Mouse (Mus musculus) naive thymus-derived CD4-positive, alpha-beta T cell, adult 2 months (primary cell): ENCODE measurements at regions not wholly inside any gene's neighbourhood (a gene's known extent, or its start where the extent isn't known, plus 50 kb on each side); places are given as distances from the start of the nearest gene placed in this dataset.
A peak's percentile ranks its signal among the peaks of the same experiment; 100 is the strongest.

Source experiments
- DNase-seq: peaks from one replicate; pipeline ENCODE4 v3.0.0-alpha.2; 2011; ENCODE audit warnings: low read depth

DNA sequence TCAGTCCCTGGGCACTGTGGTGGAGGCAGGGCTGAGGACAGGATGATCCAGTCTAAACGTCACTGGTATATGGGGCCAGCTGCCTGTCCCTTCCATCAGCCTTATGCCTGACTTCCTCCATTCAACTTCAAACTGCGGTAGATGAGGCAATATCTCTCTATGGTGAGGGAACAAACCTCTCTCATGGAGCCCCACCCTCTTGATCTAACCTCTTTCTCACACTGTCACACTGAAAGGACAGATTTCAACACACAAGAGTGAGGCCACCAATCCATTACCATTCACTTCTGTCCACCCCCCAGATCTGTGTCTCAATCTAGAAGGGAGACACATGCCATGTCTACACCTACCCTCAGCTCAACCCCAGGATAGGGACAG is 92.5 kb upstream of the Smad3 start:
- DNase-seq = no peak

DNA sequence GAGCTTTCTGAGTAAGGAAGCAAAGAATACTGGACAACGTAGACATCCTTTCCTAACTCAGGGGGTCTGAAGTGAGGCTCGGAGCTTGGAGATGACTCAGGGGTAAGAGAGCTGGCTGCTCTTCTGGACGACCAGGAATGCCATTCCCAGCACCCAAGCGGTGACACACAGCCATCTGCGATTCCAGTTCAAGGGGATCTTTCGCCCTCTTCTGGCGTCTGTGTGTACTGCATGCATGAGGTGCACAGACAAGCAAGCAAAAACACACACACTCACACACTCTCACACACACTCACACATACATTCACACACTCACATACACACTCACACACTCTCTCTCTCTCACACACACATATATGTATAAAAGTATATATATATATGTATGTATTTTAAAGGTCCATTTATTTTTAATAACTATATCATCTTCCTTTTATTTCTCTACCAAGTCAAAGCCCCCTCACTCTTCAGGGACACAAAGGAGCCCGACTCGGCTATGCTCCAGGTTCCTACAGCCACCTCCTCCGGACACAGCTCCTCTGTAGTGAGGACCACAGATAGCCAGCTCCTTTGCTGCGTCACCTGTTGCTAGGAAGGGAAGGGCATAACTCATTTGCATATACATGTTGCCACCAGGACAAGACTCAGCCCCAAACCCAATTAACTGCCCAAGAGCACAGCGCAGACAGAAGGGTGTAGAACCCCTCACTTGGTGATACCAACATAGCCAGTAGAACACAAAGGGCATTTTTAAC is 91.9 kb upstream of the Smad3 start:
- DNase-seq = peak; percentile 22

DNA sequence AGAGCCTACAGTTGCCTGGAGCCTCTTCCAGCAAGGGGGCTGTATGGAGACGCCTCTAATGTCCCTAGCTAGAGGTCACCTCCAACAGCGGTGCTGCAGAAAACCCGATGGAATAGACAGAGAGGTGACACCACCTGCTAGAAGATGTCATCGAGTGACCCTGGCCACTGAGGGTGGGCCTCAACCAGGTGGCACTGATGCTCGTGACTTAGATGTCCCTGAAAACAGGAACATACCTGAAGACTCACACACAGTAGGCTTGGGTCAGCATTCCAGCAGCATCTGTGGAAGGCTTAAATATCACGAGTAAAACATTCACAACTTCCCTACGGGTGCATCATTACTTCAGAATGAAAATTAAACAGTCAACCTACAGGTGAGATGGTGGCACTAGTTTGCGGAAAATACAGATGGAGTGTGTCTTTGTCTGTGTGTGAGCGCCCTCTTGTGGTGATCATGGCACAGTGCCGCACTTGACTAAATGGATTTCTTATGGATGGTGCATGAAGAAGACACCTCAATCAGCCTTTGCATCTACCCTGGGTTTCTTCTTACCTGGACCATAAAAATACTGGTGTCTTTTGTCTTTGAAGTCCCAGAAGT is 86.2 kb upstream of the Smad3 start:
- peak; percentile 90 for DNase-seq

DNA sequence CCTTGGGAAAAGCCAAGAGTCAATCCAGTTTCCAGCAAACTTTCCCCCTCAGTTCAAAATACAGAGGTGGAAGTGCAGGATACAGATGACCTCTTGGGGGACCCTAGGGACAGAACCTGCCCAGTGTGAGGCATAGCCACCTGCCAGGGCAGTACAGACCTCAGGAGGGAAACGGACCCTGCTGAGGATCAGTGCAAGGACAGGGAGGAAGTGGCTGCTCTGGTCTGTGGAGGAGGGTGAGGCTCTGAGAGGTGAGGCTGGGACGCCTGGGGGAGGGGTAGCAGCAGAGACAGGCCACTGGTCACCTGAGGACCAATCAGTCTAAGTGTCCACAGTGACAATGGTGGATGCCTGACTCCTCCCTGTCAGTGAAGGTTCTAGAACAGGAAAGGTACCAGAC is 85.6 kb upstream of the Smad3 start:
- DNase-seq = no peak

DNA sequence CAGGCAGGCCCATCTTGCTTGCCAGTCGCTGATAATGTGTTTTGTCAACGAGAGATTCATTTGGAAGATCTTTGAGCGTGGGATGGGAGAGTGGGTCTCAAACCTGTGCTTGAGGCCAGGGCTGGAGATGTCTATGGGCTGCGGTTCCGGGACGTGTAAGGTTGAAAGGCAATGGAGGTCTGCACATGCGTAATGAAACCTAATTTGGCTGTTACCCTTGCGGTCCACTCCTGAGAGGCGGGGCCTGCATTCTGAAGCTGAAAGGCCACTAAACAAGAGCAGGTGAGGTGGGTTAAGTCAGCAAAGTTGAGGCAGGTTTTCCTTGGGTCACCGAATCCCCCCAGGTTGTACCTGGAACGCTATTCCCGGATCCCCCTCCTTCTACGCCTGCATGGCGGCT is 83.3 kb upstream of the Smad3 start:
- no peak for DNase-seq

DNA sequence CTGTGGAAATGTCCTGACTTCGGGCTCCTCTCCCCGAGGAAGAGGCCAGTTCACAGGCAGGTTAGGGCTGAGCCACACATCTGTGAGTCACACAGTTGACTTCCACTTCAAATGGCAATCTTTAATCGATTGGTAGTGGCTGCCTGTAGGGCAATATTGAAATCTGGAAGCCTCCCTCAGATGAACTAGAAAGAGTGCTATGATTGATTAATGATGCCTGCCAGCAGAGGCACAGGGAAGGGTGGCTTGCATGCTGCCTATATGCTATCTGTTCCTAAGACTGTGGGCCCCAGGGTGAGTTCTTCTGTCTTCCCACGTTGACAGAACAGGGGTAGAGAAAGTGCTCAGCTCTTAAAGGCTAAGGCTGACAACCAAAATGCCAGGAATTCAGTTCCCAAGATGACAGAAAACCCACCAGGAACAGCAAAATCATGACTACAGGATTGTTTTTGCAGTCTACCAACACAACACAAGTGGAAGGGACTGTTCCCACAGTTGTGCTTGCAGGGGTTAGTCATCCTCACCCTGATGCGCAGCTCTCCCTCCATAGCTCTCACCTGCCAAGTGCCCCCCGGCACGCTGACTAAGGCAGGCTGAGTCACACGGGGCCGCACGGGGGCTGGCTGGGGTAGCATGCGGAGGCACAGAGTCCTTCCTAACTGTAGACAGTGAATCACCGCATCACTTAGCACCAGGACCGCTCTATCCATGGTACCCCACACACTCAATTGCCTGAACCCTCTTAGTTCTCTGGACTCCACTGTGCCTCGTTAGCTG is 81.4 kb upstream of the Smad3 start:
- no peak for DNase-seq

DNA sequence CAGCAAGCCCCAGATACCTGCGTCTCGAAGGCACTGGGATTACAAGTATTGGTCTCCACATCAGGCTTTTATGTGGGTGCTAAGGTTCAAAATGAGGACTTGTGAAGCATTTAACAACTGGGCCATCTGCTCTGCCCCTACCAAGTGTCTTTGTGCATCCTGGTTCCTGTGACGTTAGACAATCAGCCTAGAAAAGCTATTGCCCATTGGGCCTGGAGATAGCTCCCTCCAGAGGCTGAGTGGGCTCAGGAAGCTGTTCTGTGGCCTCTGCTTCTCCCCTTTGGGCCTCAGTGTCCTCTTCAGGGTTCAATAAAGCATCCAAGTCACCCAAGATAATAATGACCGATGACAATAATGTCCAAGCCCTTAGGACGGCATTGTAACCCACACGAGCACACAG is 79.8 kb upstream of the Smad3 start:
- peak; percentile 7 for DNase-seq

DNA sequence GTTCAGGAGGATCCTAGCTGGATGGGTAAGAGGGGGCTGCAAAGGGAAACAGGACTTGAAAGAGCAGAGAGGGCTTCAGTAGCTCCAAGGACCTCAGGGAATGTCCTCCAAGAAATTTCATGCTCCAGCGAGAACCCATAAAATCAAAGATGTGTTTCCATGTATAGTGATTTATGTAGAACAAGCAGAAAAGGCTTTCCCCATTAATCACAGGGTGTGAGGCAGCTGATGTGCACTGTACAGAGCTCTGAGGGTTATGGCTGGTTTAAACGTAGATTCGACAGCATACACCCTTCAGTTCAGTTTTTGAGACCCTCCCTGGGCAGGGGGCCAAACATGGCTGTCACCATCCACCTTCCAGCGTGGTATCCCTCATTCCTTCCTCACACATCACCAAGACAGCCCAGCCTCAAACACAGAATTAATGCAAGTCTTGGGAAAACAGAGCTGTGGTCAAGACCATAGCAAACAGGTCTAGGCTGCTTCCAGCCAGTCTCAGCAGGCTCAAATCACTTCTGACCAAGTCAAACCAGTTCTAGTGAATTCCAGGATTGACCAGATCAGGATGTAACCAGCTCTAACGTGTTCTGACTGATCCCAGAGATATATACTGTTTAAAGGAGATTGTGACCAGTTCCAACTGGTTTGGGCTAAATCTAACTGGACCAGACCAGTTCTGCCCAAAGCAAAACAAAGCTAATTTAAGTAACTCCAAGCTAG is 78.9 kb upstream of the Smad3 start:
- no peak for DNase-seq

DNA sequence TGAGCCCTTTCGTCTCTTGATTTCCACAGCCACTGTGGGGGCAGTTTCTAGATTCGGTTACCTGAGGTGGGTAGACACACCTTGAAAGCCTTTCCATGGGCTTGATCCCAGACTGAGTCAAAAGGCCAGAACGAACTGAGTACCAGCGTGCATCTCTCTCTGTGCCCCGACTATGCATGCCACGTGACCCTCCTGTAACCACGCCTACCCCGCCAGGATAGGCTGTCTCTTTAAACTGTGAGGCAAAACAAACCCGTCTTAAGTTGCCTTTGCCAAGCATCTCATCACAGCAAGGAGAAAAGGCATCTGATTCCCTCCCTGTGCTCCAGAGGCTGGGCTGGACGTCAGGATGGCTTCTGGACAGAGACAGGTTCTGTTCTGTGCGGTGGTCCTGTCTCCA is 78.2 kb upstream of the Smad3 start:
- DNase-seq = no peak

DNA sequence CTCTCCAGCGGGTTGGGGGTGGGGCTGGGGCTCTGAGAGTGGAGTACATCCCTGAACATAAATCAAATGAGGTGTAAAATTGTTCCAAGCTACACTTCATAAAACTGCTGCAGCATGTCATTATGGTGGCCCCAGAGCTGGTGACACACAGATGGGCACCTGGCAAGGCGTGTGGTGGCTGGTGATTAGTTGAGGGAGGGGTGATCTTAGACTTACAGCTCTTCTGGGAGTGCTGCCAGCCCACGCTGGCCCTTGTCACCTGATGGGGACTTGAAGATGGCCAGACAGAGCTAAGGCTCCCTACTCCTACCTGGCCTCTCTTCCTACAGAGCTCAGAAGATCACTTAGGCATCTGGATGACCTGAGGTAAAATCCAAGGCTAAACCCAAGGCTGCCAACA is 76.6 kb upstream of the Smad3 start:
- no peak for DNase-seq

DNA sequence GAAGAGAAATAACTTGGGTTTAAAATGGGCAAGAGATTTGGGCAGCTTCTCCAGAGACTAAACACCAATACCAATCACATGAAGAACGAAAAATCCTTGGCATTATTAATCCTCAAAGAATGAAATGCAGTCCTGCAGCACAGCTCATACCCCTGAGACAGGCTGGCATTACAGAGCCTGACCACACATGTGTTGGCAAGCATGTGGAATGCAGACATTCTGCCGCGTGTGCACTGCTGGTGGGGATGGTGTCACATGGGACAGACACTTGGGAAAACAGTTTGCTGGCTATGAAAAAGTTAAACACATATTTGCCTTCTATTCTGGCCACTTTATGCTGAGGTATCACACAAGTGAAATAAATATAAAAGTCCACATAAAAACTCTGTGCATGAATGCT is 60.4 kb upstream of the Smad3 start:
- no peak for DNase-seq

DNA sequence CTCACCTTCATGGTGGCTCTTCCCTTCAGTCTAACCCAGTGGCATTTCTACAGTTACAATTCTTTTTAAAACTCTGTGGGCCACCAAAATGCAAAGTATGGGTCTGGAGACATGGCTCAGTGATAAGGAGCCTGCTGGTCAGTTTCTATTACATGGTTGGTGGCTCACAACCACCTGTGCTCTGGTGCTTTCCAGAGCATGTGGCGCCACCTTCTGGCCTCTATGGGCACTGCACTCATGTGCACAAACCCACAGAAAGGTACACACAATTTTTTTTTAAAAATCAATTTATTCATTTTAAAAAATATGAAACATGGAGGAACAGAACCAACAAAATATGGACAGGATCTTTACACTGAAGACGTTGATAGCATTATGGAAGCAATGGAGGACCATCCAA is 58.7 kb upstream of the Smad3 start:
- peak; percentile 37 for DNase-seq

DNA sequence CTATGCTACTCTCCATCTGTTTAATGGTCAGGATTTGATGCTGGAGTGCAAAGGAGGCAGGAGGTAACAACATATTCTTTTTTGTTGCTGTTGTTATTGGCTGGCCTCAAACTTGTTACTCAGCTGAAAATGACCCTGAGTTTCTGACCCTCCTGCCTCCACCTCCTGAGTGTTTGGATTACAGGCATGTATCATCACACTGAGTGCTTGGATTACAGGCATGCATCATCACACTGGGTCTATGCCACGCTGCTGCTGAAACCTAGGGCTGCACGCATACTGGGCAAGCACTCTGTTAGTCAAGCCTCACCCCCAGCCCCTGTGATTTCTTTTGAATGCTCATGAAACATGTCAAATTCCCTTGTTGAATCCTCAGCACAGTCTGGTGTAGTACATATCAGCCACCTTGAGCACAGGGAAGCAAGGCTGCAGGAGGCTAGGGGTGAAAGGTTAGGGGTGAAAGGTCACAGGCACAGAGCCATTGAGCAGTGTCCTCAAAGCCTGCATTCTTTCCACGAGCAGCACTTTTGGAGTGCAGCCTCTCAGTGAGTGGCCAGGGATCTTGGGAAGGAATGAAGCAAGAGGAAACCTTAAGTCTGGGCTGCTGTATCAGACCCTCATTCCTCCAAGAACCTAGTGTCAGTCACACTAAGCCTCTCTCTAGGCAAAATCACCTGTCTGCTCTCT is 52.2 kb upstream of the Smad3 start:
- DNase-seq = no peak
